Mouse (Mus musculus): ENCODE results near the gene Hic2. TPM values are rescaled to one million over a fixed set of nuclear protein-coding genes. Genes with fewer than 3 reads are reported as not detected.

Gene Hic2
- polyA plus RNA-seq, 1 experiment = 0.13 TPM

- no peaks in the 10 kb centered on the region for H3K36me3 ChIP-seq (ENCODE audit: control insufficient read depth)
- H3K4me1 ChIP-seq (ENCODE audit: control insufficient read depth) = peaks cover 55% of the 10 kb centered on the region
- peak overlapping the region; percentile 84 for H3K4me3 ChIP-seq (replicated peaks)
- peaks cover 6% of the 10 kb centered on the region; the same call in 1 of the 2 replicates for H3K9me3 ChIP-seq (ENCODE audit: control insufficient read depth, low read length)
- TF ChIP-seq TAL1 (IDR thresholded peaks at IDR 0.05; ENCODE audit: low read length) (no peak), GATA1 (IDR thresholded peaks at IDR 0.05; ENCODE audit: low read length) (no peak)
- peaks cover 21% of the 10 kb centered on the region for H3K27me3 ChIP-seq (ENCODE audit: control insufficient read depth)
Observed at GRCm38 (mm10) chr16:17233702-17234498, 528 bp downstream of the Hic2 start.

GRCm38 (mm10) chr16:17234499-17234895 is 1.1 kb downstream of the Hic2 start:
- peaks cover 21% of the 10 kb centered on the region for H3K27me3 ChIP-seq (ENCODE audit: control insufficient read depth)
- H3K9me3 ChIP-seq (ENCODE audit: control insufficient read depth, low read length) = peaks cover 6% of the 10 kb centered on the region; the same call in 1 of the 2 replicates
- no peaks in the 10 kb centered on the region for H3K36me3 ChIP-seq (ENCODE audit: control insufficient read depth)
- H3K4me3 ChIP-seq (replicated peaks) = peak overlapping the region; percentile 84
- H3K4me1 ChIP-seq (ENCODE audit: control insufficient read depth) = peaks cover 60% of the 10 kb centered on the region
- TF ChIP-seq GATA1 (IDR thresholded peaks at IDR 0.05; ENCODE audit: low read length) (0 out of 2 replicates have a peak, but pooled peaks have one; percentile 32), TAL1 (IDR thresholded peaks at IDR 0.05; ENCODE audit: low read length) (no peak)

- TF ChIP-seq TAL1 (IDR thresholded peaks at IDR 0.05; ENCODE audit: low read length) = no peak
- no peak for TF ChIP-seq GATA1 (IDR thresholded peaks at IDR 0.05; ENCODE audit: low read length)
- Histone ChIP-seq H3K27me3 (ENCODE audit: control insufficient read depth) (peaks cover 17% of the 10 kb centered on the region), H3K9me3 (ENCODE audit: control insufficient read depth, low read length) (peaks cover 2% of the 10 kb centered on the region; the same call in 1 of the 2 replicates), H3K4me1 (ENCODE audit: control insufficient read depth) (peaks cover 66% of the 10 kb centered on the region), H3K4me3 (replicated peaks) (peak overlapping the region; percentile 84), H3K36me3 (ENCODE audit: control insufficient read depth) (no peaks in the 10 kb centered on the region)
Observed at GRCm38 (mm10) chr16:17234916-17235665, 1.7 kb downstream of the Hic2 start.

- TF ChIP-seq GATA1 (IDR thresholded peaks at IDR 0.05; ENCODE audit: low read length) (no peak), TAL1 (IDR thresholded peaks at IDR 0.05; ENCODE audit: low read length) (peak; percentile 24; the same call in 1 of the 3 replicates)
- H3K27me3 ChIP-seq (ENCODE audit: control insufficient read depth) = peaks cover 17% of the 10 kb centered on the region
- H3K9me3 ChIP-seq (ENCODE audit: control insufficient read depth, low read length) = no peaks in the 10 kb centered on the region
- no peaks in the 10 kb centered on the region for H3K36me3 ChIP-seq (ENCODE audit: control insufficient read depth)
- peaks cover 72% of the 10 kb centered on the region for H3K4me1 ChIP-seq (ENCODE audit: control insufficient read depth)
- H3K4me3 ChIP-seq (replicated peaks) = no peak overlapping the region
Observed at GRCm38 (mm10) chr16:17237634-17238033, 4.3 kb downstream of the Hic2 start.

GRCm38 (mm10) chr16:17239409-17239808 is 6.0 kb downstream of the Hic2 start:
- Histone ChIP-seq H3K36me3 (ENCODE audit: control insufficient read depth) (no peaks in the 10 kb centered on the region), H3K4me3 (replicated peaks) (no peak overlapping the region), H3K27me3 (ENCODE audit: control insufficient read depth) (peaks cover 8% of the 10 kb centered on the region), H3K9me3 (ENCODE audit: control insufficient read depth, low read length) (no peaks in the 10 kb centered on the region), H3K4me1 (ENCODE audit: control insufficient read depth) (peaks cover 59% of the 10 kb centered on the region)
- TF ChIP-seq GATA1 (IDR thresholded peaks at IDR 0.05; ENCODE audit: low read length) (no peak), TAL1 (IDR thresholded peaks at IDR 0.05; ENCODE audit: low read length) (no peak)

GRCm38 (mm10) chr16:17243731-17244130 is 10.4 kb downstream of the Hic2 start:
- Histone ChIP-seq H3K9me3 (ENCODE audit: control insufficient read depth, low read length) (no peaks in the 10 kb centered on the region), H3K4me1 (ENCODE audit: control insufficient read depth) (peaks cover 36% of the 10 kb centered on the region), H3K27me3 (ENCODE audit: control insufficient read depth) (no peaks in the 10 kb centered on the region), H3K4me3 (replicated peaks) (no peak overlapping the region), H3K36me3 (ENCODE audit: control insufficient read depth) (no peaks in the 10 kb centered on the region)
- TF ChIP-seq TAL1 (IDR thresholded peaks at IDR 0.05; ENCODE audit: low read length) (0 out of 3 replicates have a peak, but pooled peaks have one; percentile 4), GATA1 (IDR thresholded peaks at IDR 0.05; ENCODE audit: low read length) (no peak)

GRCm38 (mm10) chr16:17244996-17245395 is 11.6 kb downstream of the Hic2 start:
- no peaks in the 10 kb centered on the region for H3K9me3 ChIP-seq (ENCODE audit: control insufficient read depth, low read length)

GRCm38 (mm10) chr16:17247727-17248126 is 14.4 kb downstream of the Hic2 start:
- no peaks in the 10 kb centered on the region for H3K9me3 ChIP-seq (ENCODE audit: control insufficient read depth, low read length)
- no peak overlapping the region for H3K4me3 ChIP-seq (replicated peaks)
- no peaks in the 10 kb centered on the region for H3K27me3 ChIP-seq (ENCODE audit: control insufficient read depth)
- TF ChIP-seq GATA1 (IDR thresholded peaks at IDR 0.05; ENCODE audit: low read length) = no peak
- no peaks in the 10 kb centered on the region for H3K36me3 ChIP-seq (ENCODE audit: control insufficient read depth)
- H3K4me1 ChIP-seq (ENCODE audit: control insufficient read depth) = peaks cover 52% of the 10 kb centered on the region

More at GRCm38 (mm10) chr16:17244996-17245395, 11.6 kb downstream of the Hic2 start:
- no peaks in the 10 kb centered on the region for H3K27me3 ChIP-seq (ENCODE audit: control insufficient read depth)
- TF ChIP-seq TAL1 (IDR thresholded peaks at IDR 0.05; ENCODE audit: low read length) (no peak), GATA1 (IDR thresholded peaks at IDR 0.05; ENCODE audit: low read length) (no peak)
- no peak overlapping the region for H3K4me3 ChIP-seq (replicated peaks)
- H3K4me1 ChIP-seq (ENCODE audit: control insufficient read depth) = peaks cover 36% of the 10 kb centered on the region
- no peaks in the 10 kb centered on the region for H3K36me3 ChIP-seq (ENCODE audit: control insufficient read depth)

GRCm38 (mm10) chr16:17249135-17249534 is 15.8 kb downstream of the Hic2 start:
- peaks cover 2% of the 10 kb centered on the region; the same call in 1 of the 2 replicates for H3K36me3 ChIP-seq (ENCODE audit: control insufficient read depth)
- no peaks in the 10 kb centered on the region for H3K9me3 ChIP-seq (ENCODE audit: control insufficient read depth, low read length)
- H3K4me1 ChIP-seq (ENCODE audit: control insufficient read depth) = peaks cover 62% of the 10 kb centered on the region
- peak overlapping the region; percentile 26 for H3K4me3 ChIP-seq (replicated peaks)
- TF ChIP-seq GATA1 (IDR thresholded peaks at IDR 0.05; ENCODE audit: low read length) = no peak
- TF ChIP-seq TAL1 (IDR thresholded peaks at IDR 0.05; ENCODE audit: low read length) = no peak
- H3K27me3 ChIP-seq (ENCODE audit: control insufficient read depth) = no peaks in the 10 kb centered on the region
